Mouse (Mus musculus) frontal cortex, postnatal 25 days (tissue): ENCODE results near the gene Ntpcr.

Source experiments
- DNase-seq, 2 experiments: peaks; one replicate each; pipeline ENCODE4 v3.0.0; 2022; ENCODE audit warnings: low spot score in 2 of 2

Gene Ntpcr

DNA sequence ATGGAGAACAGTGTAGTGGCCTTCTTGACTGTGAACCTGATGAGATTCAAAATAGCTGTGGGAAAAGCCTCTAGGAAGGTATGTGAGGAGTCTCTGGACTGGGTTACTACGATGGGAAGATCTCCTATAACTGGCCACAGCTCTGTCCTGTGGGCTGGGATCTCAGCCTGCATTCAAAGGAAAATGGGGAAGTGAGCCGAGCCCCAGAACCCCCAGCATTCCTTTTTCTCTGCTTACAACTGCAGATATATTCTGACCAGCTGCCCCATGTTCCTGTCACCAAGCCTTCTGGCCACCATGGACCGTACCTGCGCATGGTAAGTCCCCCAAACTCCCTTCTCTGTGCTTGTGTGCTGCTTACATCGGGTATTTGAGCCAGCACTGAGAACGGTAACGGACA, at the start of gene Ntpcr:
TSS of gene Ntpcr (plus strand) at position 218 of the 400 bp plus-strand sequence.
- no peak for DNase-seq

DNA sequence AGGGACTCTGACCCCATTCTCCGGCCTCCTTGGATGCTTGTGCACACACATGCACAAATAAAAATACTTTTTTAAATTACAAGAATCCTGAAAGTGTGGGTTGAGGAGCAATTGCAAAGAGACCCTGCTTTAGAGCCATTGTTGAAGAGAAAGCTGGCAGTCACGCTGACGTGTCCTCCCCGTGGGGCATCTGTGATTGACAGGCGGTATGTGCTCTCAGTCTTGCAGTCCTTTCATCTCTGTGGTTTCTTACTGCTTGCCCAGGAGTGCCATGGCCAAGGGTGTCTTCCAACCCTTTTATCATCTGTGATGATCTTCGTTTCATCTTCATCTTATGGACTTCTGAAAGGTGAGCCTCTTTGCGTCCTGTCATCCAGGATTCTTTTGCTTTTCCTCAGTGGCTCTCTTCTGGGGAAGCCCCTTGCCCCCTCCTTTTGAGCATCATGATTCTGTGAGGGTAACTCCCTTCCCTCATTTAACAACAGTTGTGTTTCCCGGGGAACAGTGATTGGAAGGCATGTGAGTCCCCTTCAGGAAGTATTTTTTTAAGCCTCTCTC, 48.8 kb upstream of the Ntpcr start:
- DNase-seq: no peak

DNA sequence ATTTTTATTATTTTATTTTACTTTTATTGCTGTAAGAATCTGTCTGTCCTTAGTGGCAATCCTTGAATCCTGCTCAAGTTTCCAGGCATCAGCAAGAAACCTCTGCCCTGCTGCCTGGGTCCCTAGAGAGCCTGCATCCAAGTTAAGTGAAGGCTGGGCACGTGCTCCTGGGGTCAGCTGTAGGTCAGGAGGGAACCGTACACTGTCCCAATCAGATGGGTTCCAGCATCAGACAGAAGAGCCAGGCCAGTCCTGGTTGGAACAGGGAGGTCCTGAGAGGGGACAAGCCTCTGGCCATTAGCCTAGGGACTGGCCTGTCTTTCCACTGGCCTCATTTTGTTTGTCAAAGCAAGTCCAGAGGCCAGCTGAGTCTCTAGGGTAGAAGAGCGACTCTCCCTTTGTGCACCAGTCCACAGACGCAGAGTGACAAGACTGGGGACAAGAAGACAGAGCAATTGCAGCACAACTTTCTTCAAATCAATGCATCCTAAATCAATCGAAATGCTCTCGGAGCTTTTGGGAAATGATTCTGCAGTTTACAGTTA, 44.5 kb upstream of the Ntpcr start:
- no peak for DNase-seq

DNA sequence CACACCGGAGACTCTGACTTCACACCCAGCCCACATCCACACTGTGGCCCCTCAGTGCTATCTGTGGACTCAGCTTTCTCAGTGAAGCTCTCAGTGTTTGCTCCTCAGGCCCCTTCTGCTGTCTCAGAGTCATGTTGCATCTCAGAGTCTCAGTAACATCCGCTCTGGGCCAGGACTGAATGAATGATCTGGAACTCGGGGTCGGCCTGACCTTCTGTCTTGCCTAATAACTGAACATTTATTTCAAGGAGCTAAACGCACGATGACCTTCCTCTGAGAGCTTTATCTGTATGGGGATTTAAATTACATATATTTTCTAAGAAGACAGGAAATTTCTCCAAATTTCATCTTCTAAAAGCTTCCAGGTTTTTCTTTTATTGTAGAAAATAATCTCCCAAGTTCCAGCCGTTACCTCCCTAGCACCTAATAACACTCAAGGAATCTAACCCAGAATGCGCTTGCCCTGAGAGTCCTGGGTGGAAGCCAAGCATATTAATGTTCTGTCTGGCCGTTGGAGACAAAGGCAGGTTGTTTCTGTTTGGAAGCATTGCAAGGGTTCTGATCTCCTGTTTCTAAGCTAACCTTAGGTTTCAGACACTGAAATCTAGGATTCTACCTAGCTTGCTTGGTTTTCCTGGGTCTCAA, 43.4 kb upstream of the Ntpcr start:
- no peak for DNase-seq

DNA sequence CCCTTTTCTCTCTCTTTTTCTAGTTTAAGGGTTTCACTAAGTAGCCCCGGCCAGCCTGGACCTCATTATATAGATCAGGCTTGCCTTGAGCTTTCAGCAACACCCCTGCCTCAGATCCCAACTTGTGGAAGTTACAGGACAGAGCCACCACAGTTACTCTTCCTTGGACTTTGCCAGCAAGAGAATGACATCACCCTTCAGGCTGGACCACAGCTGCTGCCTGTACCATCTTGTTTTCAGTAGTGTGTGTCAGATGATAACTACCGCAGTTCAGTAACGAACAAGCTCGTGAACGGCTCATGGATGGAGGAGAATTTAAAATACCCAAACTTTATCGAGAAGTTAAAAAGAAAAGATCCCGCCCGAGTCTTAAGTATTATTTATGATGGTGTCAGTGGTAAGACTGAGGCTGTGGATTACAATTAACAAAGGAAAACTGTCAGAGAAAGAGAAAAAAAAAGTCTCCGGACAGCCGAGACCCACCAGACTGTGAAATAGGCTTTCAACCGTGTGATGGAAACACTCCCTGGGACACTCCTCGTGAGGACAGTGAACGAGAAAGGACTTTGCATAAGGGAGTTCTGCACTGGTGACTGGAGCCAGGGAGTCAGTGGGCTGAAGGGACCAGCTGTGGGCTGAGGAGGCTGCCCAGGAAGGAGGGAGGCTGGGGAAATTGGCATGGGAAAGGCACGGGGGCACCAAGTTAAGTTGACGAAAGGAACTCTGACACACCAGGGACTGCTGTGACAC, 39.4 kb upstream of the Ntpcr start:
- DNase-seq: no peak

DNA sequence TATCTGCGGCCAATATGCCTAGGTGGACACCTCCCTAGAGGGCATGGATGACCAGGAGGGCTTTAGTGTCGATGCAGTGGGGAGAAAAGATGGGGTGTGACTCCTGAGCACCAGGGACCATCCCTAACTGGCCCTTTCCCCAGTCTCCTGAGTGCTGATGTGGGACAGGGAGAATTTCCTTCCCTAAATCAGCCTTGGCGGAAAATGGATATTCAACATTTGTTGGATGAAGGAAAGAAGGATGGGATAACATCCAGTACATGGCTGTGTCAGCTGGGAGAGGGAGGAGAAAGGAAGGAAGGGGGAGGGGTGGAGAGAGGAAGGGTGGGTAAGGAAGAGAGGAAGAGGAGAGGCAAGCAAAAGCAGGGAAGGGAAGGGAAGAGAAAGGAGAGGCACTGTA, 38.8 kb upstream of the Ntpcr start:
- no peak for DNase-seq

DNA sequence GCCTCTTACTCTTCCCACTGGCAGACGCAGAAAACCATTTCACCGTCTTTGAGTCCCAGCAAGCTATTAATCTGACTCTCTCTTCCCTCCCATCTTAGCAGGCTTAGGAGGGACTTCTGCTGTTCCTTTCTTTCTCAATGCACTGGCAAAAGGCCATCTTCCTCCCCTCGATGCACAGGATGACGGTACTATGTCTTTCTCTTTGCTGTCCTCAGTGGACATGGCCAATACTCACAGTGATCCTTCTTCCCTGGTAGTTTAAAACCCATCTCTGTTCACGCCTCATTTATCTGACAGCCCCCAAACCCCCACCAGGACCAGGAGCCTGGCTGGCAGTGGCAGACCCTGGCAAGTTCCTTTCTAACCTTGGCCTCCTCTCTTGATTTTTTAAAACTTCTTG, 37.3 kb upstream of the Ntpcr start:
- DNase-seq: no peak

DNA sequence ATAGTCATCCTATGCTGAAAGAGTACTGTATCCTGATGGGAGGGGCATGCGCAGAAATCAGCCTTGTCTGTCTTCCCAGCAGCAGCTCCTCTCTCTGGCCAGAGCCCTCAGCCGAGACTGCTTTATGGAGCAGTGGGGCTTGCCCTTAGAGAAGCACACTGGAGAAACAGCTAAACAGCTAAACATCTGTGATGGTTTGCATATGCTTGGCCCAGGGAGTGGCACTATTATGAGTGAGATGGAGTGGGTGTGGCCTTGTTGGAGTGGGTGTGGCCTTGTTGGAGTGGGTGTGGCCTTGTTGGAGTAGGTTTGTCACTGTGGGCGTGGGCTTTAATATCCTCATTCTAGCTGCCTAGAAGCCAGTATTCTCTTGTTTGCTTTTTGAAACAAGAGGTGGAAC, 36.6 kb upstream of the Ntpcr start:
- no peak for DNase-seq

DNA sequence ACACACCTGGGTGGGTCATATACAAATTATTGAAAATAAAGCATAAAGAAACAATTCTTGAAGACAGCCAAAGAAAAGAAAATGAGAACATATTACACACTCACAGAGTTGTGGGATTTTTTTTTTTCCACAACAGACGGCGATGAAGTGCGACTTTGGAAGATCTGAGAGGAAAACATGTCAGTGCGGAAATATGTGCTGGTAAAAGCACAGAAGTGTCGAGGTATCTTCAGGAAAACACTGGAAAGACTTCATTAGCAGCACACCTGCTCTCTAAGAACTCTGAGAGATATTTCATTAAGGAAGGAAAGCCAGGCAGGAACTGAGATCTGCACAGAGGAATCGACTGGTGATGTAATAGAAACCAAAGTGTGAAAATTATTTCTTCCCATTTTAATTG, 33.8 kb upstream of the Ntpcr start:
- no peak for DNase-seq

DNA sequence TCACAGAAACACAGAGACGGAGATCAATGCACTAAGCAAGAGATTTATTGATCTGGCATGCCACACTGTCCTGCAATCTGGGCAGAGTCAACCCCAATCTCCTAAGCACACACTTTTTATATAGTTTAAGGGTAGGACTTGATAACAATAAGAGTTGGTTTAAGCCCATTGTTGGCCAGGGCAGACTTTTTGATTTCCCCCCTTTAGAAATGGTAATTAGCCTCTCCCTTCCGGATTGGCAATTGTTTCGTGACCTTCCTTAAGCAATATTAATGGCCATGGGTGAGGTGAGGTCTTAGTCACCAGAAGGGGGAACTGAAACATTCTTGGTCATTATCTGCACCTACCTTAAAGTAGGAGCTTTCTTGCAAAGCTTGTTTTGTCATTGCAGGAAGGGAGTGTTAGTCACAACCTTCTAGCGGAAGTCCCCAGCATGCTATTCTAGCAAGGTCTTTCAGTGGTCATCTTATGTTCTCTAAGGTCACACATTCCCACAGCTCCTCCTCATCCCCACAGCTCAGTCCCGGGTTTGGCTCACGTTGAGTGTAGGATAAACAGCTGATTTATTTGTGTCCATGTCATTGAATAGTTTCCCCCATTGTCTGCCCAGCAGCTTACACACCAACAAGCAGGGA, 30.3 kb upstream of the Ntpcr start:
- no peak for DNase-seq

DNA sequence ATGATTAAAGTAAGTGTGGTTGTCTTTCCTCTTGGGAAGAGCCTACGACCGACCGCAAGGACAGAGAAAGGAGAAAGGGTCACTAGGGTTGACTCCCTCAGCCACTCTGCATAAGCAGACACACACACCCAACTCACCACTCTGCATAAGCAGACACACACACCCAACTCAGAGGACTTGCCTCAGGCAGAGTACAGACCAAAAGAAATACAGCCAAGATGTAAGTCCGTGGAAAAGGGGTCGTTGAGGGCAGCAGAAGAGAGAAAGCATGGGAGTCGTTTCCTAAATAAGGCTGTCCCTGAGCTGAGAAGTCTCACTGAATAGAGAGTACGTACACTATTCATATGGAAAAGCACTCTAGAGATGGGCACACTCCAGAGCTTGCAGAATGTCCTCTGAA, 29.4 kb upstream of the Ntpcr start:
- DNase-seq: no peak

DNA sequence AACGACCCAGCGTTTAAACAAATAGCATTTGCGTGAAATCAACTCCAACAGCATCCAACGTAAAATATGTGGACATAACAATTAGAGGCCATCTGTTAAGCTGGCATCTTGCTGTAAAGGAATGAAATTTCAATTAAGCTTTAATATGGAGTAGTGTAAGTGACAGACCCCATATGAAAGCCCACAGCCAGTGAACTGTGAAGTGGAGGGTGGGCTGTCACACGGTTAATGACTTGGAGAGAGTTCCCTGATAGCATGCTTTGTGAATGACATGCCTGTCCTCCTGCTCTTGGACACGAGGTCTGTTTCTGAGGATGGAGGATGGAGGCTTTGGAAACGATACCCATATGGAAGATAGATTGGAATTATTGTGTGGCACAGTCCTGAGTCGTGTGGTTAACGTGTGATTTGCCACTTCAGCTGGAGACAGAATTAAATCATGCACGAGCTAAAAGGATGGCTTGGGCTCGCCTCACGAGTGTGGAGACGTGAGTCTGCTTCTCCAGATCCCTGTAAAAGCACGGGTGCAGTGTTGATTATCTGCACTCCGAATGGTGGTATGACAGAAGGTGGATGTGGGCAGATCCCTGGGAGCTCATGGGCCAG, 26.8 kb upstream of the Ntpcr start:
- no peak for DNase-seq

DNA sequence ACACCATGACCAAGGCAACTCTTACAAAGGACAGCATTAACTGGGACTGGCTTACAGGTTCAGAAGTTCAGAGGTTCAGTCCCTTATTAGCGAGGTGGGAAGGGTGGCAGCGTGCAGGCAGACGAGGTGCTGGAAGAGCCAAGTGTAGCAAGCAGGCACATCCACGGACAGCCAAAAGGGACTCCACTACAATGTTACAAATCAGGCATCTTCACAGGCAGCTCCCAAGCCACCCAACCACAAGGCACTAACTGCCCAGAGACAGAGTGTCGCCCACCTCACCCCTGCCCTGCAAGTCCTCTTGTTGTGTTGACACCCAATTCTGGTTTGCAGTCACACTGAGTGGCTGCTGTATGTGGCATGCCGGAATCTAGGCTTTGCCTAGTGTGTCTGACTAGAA, 25.3 kb upstream of the Ntpcr start:
- DNase-seq: no peak

DNA sequence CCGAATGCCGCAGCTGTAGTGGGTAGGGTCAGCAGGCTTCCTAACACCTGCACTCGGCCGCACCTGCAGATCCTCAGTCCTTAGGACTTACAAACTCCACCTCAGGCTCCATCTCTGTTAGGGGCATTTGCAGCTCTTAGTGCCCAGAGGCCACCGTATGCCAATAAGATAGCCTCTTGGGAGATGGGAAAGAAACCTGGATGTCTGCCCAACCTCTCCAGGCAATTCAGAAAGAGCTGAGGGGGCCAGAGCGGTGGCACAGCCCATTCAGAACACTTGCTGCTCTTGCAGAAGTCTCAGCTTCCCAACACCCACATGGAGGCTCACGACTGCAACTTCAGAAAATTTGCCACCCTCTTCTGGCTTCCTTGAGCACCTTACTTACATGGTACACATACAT, 23.9 kb upstream of the Ntpcr start:
- no peak for DNase-seq

DNA sequence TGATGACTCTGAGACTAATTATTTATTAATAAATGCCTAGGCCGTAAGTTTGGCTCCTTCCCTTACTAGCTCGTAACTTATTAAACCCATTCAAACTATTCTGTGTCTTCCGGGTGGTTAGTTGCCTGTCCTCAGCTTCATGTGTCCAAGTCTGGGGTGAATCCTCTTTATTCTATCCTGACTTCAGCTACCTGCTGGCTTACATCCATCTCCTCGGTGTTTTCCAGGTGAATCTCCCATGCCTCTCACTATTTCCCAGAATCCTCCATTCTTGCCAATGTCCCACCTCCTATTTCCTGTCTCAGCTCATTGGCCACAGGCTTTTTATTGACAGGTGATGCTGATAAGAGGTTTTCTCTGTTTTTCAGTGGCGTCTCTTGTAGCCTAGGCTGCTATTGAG, 20.6 kb upstream of the Ntpcr start:
- DNase-seq: no peak

DNA sequence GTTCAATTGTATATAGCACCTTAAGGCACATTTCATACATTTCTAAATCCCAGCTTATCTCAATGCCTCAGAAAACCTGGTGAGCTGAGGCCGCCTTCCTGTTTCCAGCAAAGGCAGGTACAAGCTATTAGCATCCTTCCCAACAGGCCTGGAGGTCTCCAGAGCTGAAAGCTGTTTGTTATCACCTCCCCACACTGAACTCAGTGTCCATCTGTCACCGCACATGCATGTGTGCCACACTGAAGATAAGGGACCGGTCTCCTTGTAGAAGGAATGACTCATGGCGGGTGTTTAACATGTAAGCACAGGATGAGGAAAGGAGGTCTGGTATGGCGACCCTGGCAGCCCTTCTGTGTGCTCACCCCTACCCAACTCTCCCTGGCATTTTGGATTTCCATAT, 18.2 kb upstream of the Ntpcr start:
- DNase-seq: no peak

DNA sequence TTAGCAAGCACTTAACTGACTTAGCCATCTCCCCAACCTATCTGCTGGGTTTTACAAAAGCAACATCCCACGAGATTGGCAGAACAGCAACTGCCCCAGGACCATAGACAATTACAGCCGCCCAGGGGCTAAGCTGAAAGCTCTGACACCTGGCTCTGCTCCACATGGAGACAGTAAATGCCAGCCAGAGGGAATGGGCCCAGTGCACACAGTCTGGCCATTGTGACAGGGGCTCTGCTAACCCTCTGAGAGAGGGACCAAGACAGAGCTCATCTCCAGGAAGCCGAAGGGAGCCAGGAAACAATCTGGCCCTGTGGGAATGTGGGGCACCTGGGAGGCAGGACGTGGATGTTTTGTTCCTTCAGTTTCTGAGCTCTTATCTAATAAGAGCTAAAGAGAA, 13.6 kb upstream of the Ntpcr start:
- DNase-seq: no peak

DNA sequence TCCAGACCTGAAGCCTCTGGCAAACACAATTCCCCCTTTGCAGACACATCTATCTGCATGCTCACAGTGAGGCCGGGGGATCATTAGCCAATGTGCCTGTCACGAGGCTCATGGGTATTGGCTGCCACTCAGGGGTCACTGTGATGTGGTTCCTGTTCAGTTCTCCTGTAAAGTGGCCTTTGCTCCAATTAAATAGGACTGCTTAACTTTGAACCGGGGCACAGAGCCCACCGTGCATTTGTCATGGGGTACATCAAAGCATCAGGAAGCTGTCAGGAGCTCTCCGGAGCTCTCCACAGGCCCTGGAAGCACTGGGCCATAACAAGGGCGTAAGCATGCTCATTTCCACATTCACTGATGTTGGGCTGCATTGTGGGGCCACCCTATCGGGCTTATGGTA, 13.2 kb upstream of the Ntpcr start:
- DNase-seq: no peak

DNA sequence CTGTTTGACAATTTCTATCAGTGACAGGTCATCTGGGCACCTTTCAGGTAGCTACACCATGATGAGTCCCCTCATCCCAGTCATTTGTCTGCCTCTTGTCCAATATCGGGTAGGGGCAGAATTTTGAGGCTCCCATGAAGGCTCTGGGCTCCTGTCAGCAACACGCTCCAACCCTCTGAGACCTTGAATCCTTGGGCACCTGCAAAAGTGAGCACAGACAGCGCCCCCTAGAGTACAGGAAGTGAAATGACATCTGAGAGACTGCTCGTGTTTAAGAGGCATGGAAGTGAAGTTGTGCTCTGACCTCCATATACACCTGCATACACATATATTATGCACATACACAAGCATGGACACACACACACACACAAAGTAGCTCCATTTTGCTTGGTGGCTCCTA, 10.8 kb upstream of the Ntpcr start:
- no peak for DNase-seq

DNA sequence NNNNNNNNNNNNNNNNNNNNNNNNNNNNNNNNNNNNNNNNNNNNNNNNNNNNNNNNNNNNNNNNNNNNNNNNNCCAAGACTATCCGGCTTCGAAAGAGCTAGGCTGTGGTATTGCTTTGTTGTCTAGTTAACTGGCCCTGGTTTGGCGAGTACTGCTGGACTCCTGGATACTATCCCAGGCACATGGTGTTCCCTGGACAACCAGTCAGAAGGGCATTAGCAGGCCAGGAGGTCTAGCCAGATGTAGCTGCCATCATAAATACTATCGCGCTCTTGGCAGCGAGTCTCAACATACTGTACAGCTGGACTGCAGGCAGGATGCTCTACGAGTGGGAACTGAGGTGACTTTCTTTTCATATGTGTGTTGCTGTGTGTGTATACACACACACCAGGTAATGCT, 7.1 kb upstream of the Ntpcr start:
- DNase-seq: no peak

DNA sequence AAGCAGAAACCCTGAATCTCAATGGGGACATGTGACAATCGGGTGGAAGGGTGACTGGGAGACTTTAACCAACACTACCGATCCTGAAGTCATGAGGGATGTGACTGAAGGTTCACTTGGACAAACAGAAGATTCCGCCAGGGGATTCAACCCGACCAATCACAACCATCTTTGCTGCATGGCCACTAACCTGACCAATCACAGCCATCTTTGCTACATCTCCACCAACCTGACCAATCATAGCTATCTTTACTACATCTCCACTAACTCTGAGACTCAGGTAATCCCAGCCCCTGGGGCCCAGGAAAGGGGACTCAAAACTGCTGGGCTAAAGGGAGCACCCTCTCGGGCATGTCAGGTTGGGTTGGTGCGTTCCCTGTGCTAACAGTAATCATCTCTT, 6.3 kb upstream of the Ntpcr start:
- DNase-seq: no peak
